Mouse (Mus musculus) kidney, embryonic 16.5 days (tissue): ENCODE measurements around the gene Hexim1. TPM values are rescaled to one million over a fixed set of nuclear protein-coding genes. Genes with fewer than 3 reads are reported as not detected.
A peak's percentile ranks its signal among the peaks of the same experiment; 100 is the strongest.

Source experiments
- ATAC-seq: fragments of 200-750 bp; cut with Nextera tagmentation; 2 replicates; pipeline ENCODE4 v1.8.0; 2017; ENCODE audit warnings: moderate TSS enrichment; ENCODE audit not compliant: low FRiP score, low TSS enrichment
- H3K27ac ChIP-seq: fragments of 300-500 bp; sonication (generic); 2 replicates; pipeline ENCODE4 v1.5.1; 2014; ENCODE audit warnings: low read length
- H3K27me3 ChIP-seq: fragments of 300-500 bp; sonication (generic); 2 replicates; pipeline ENCODE4 v1.6.1; 2014; ENCODE audit warnings: low read length, control low read depth, mixed read lengths; ENCODE audit not compliant: insufficient read depth
- H3K36me3 ChIP-seq: fragments of 300-500 bp; sonication (generic); 2 replicates; pipeline ENCODE4 v1.6.1; 2014; ENCODE audit warnings: low read length, control low read depth, mixed read lengths; ENCODE audit not compliant: insufficient read depth
- H3K4me1 ChIP-seq: fragments of 300-500 bp; sonication (generic); 2 replicates; pipeline ENCODE4 v1.6.1; 2014; ENCODE audit warnings: low read length, control low read depth, mixed read lengths; ENCODE audit not compliant: insufficient read depth
- H3K4me2 ChIP-seq: fragments of 300-500 bp; sonication (generic); replicated peaks from 2 replicates; pipeline ENCODE4 v1.6.1; 2014; ENCODE audit warnings: low read depth, low read length
- H3K4me3 ChIP-seq: fragments of 300-500 bp; sonication (generic); 2 replicates; pipeline ENCODE4 v1.5.1; 2014; ENCODE audit warnings: mild to moderate bottlenecking, low read length
- H3K9ac ChIP-seq: fragments of 300-500 bp; sonication (generic); replicated peaks from 2 replicates; pipeline ENCODE4 v1.6.1; 2014; ENCODE audit warnings: low read length
- H3K9me3 ChIP-seq: fragments of 300-500 bp; sonication (generic); 2 replicates; pipeline ENCODE4 v1.6.1; 2016; ENCODE audit warnings: low read length, control low read depth
- WGBS: fragments of 180-500 bp; shearing (Covaris S2); extraction: QIAGEN DNeasy Blood & Tissue Kit; methylation state at CpG from one replicate; pipeline ENCODE4 v1.1.7; 2014; 5-methylcytosine and 5-hydroxymethylcytosine counted together
- polyA plus RNA-seq: library from polyadenylated mRNA; unstranded; fragments of >200 nt; fragmentation: Nextera tagmentation; extraction: Ambion mirVana; gene quantifications from 2 replicates; pipeline ENCODE4 v1.2.1, GENCODE M21; 2015

Hexim1 gene
- polyA plus RNA-seq, 1 experiment from 2014 or later: 5.5 TPM

DNA sequence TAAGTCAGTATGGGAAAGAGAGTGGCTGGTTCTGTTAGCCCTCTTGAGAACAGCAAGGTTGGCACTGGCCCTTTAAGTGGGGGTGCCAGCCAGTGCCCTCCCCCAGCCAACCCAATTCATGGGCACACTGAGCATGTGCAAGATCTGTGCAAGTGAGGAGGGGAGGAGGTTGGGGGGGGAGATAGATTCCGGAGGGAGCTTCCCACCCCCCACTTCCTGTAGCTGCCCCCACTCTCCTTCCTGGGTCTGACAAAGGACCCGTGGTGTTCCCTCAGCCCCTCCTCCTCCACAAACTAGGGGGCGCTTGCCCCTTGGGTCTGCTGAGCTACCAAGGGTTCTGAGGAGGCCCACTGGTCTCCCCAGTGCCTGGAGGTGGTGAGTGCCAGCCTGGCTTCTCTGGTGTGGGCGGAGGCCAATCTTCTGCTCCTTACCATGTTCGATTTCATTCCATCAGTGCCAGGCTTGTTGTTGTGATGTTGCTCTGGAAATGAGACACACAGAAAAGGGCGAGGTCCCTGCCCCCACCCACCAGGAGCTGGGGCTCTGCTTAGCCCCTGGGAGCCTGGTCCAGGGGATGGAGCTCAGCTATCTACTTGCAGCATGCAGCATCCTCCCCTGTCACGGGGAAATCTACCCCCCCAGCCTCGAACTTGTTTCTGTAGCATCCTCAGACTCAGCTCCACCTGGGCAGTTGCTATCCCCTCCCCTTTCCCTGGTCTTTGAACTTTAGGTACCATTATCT, 26.6 kb downstream of the Hexim1 start:
- H3K36me3 ChIP-seq: peaks cover 12% of the 10 kb centered on the region; the same call in 1 of the 2 replicates
- H3K27ac ChIP-seq: peak overlapping the region; percentile 88
- no peaks in the 10 kb centered on the region for H3K9me3 ChIP-seq
- peaks cover 44% of the 10 kb centered on the region for H3K4me1 ChIP-seq
- H3K4me2 ChIP-seq: peak overlapping the region; percentile 51
- 20% methylated on average over 8 of the region's 8 CpGs for WGBS
- H3K27me3 ChIP-seq: no peaks in the 10 kb centered on the region
- ATAC-seq: peak; percentile 81
- peak overlapping the region; percentile 57 for H3K9ac ChIP-seq
- peak overlapping the region; percentile 32 for H3K4me3 ChIP-seq

DNA sequence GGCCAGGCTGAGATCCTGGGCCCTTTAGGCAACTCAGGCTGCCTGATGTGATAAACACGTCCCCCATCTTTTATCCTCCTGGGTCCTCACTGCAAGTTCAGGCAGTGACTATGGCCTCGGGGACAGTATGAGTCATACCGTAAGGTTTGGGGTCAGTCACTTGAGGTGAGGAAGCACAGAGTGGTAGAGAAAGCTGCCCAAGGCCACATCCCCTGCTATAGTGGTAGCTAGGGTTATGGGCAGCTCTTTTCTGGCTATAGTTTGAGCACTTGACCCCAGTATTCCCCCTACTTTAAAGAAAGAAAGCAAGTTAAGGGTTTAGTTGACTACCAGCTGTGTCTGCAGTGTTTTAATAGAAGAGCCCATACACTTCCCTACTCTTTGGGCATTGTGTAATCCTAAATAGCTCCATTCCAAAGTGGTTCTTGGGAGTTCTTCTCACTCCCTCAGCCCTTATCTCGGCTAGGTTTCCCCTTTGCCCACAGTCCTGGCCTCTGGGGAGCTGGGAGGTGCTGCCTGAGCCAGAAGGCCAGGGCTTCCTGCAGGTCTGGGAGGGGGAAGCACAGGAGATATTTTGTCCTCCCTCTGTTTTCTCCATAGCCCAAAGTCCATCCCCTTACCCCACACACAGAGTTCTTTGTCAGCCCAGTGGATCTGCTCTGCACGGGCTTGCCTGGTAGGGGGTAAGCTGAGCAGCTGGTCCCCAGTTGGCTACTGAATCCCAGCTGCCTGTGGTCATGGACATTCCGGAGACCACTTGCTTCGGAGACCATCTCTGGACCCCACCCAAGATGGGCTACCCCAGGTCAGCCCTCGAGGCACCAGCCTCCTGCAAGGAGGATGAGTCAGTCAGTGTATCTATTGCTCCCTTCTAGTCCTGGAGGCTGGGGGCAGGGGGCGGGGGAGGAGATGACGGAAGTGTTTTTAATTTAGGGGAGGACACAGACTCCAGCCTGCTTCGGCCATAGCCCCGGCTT, 28.6 kb downstream of the Hexim1 start:
- Histone ChIP-seq H3K4me3 (no peak overlapping the region), H3K36me3 (no peaks in the 10 kb centered on the region; the same call in 1 of the 2 replicates), H3K27me3 (no peaks in the 10 kb centered on the region), H3K9me3 (no peaks in the 10 kb centered on the region), H3K9ac (no peak overlapping the region), H3K4me1 (peaks cover 44% of the 10 kb centered on the region), H3K27ac (peak overlapping the region; percentile 19), H3K4me2 (no peak overlapping the region)
- 48% methylated on average over 12 of the region's 12 CpGs for WGBS
- no peak for ATAC-seq

- no peaks in the 10 kb centered on the region for H3K27me3 ChIP-seq
- peaks cover 33% of the 10 kb centered on the region for H3K4me1 ChIP-seq
- no peak overlapping the region for H3K27ac ChIP-seq
- no peaks in the 10 kb centered on the region for H3K36me3 ChIP-seq
- H3K4me3 ChIP-seq: no peak overlapping the region
- H3K4me2 ChIP-seq: no peak overlapping the region
- no peak for ATAC-seq
- 90% methylated on average over 4 of the region's 4 CpGs for WGBS
- no peaks in the 10 kb centered on the region for H3K9me3 ChIP-seq
- no peak overlapping the region for H3K9ac ChIP-seq
These were observed 30.4 kb downstream of the Hexim1 start for GRCm38 (mm10) chr11:103146386-103146785.

DNA sequence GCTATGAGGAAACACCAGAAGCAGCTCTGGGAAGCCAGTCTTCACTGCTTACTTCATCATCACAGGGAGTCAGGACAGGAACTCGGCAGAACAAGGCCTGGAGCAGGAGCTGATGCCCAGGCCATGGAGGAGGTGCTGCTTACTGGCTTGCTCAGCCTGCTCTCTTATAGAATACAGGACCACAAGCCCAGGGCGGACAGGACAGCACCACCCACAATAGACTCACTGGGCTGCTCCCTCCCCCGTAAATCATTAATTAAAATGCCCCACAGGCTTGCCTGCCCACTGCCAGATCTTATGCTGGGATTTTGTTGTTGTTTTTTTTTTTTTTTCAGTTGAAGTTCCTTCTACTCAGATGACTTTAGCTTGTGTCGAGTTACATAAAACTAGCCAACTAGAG, 31.7 kb downstream of the Hexim1 start:
- 51% methylated on average over 4 of the region's 4 CpGs for WGBS
- H3K9ac ChIP-seq: no peak overlapping the region
- H3K4me1 ChIP-seq: peaks cover 19% of the 10 kb centered on the region
- H3K4me2 ChIP-seq: no peak overlapping the region
- H3K36me3 ChIP-seq: no peaks in the 10 kb centered on the region
- H3K9me3 ChIP-seq: no peaks in the 10 kb centered on the region
- no peak overlapping the region for H3K27ac ChIP-seq
- no peak overlapping the region for H3K4me3 ChIP-seq
- no peaks in the 10 kb centered on the region for H3K27me3 ChIP-seq
- no peak for ATAC-seq

- Histone ChIP-seq H3K9me3 (no peaks in the 10 kb centered on the region), H3K36me3 (no peaks in the 10 kb centered on the region), H3K4me3 (no peak overlapping the region), H3K27ac (no peak overlapping the region), H3K9ac (no peak overlapping the region), H3K27me3 (no peaks in the 10 kb centered on the region), H3K4me2 (no peak overlapping the region), H3K4me1 (peaks cover 8% of the 10 kb centered on the region)
- 88% methylated on average over 4 of the region's 4 CpGs for WGBS
- no peak for ATAC-seq
These were observed 33.7 kb downstream of the Hexim1 start for GRCm38 (mm10) chr11:103149771-103150170.

DNA sequence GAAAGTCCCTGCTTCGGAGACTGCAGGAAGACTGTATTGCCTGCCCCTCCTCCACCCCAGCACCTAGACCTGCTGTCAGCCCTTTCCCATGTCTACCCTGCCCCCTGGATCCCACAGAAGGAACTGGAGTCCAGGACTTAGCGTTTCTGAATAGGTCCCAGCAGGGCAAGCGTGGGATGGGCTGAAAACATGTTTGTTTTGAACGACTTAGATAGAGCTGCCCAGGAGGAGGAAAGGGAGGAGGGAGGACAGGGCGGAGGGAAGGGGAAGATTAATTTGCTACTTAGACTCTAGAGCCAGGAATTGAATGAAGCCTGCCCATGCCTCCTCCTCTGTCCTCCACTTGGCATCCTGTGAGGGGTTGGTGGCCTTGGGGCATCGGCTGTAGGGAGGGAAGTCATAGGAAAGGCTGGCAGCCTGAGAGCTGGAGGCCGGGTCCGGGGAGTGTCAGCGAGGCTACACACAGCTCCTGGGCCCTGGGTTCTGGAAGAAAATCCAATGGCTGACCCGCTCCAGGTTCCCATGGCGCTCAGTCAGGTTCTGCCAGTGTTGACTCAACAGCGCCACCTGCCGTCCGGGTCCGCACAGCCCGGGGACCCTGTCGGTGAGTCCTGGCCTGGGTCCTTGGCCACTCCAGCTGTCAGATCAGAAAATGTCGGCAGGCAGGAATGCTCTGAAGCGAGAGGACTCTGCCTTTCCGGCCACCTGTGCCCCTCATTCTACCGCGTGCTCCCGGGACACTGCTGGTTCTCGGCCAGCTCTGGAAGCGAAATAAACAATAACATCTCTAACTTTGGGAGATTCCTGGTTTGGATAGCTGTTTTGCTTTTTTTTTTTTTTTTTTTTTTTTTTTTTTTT, 42.8 kb downstream of the Hexim1 start:
- Histone ChIP-seq H3K36me3 (no peaks in the 10 kb centered on the region), H3K27me3 (no peaks in the 10 kb centered on the region), H3K4me2 (peak overlapping the region; percentile 80), H3K4me3 (peak overlapping the region; percentile 45), H3K9me3 (no peaks in the 10 kb centered on the region), H3K27ac (peak overlapping the region; percentile 82), H3K9ac (peak overlapping the region; percentile 57), H3K4me1 (peaks cover 10% of the 10 kb centered on the region; the same call in 1 of the 2 replicates)
- ATAC-seq: peak; percentile 98
- WGBS: 1% methylated on average over 25 of the region's 25 CpGs

DNA sequence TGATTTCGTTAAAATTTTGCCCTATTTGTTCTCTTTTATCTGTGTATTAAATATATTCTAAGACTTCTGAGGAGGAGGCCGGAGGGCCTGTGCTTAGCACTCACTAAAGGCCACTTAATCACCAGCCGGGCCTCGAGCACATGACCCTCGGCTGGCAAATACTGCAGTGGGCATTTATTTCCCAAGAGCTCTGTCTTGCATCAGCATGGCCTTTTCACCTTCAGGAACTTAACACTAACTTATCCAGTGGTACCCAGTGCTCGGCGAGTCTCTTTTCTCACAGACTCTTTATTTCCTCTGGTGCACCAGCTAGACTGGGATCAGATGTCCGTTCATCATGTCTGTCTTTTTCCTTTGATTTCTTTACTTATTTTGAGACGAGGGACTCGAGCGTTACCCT, 44.7 kb downstream of the Hexim1 start:
- WGBS: 83% methylated on average over 11 of the region's 11 CpGs
- ATAC-seq: no peak
- H3K4me3 ChIP-seq: no peak overlapping the region

GRCm38 (mm10) chr11:103161449-103161848, 45.4 kb downstream of the Hexim1 start:
- Histone ChIP-seq H3K27me3 (no peaks in the 10 kb centered on the region), H3K36me3 (no peaks in the 10 kb centered on the region), H3K4me1 (peaks cover 13% of the 10 kb centered on the region), H3K9ac (no peak overlapping the region), H3K4me2 (no peak overlapping the region), H3K27ac (no peak overlapping the region), H3K9me3 (peaks cover 6% of the 10 kb centered on the region; the same call in 1 of the 2 replicates), H3K4me3 (no peak overlapping the region)
- no peak for ATAC-seq
- WGBS: 77% methylated on average over 7 of the region's 7 CpGs

More for the DNA sequence above, 44.7 kb downstream of the Hexim1 start:
- Histone ChIP-seq H3K27me3 (no peaks in the 10 kb centered on the region), H3K4me2 (no peak overlapping the region), H3K4me1 (peaks cover 13% of the 10 kb centered on the region), H3K9me3 (peaks cover under 1% of the 10 kb centered on the region; the same call in 1 of the 2 replicates), H3K36me3 (no peaks in the 10 kb centered on the region), H3K9ac (no peak overlapping the region), H3K27ac (no peak overlapping the region)

- peaks cover 6% of the 10 kb centered on the region; the same call in 1 of the 2 replicates for H3K9me3 ChIP-seq
- no peak for ATAC-seq
These were observed 46.1 kb downstream of the Hexim1 start for GRCm38 (mm10) chr11:103162132-103162531.

More at GRCm38 (mm10) chr11:103162132-103162531, 46.1 kb downstream of the Hexim1 start:
- H3K9ac ChIP-seq: no peak overlapping the region
- no peaks in the 10 kb centered on the region for H3K27me3 ChIP-seq
- no peaks in the 10 kb centered on the region for H3K36me3 ChIP-seq
- H3K27ac ChIP-seq: no peak overlapping the region
- no peak overlapping the region for H3K4me3 ChIP-seq
- 92% methylated on average over 5 of the region's 5 CpGs for WGBS
- no peak overlapping the region for H3K4me2 ChIP-seq
- peaks cover 13% of the 10 kb centered on the region for H3K4me1 ChIP-seq
